Mouse (Mus musculus) bone marrow macrophage, adult 2 months (primary cell): ENCODE results near the gene Ddc.

Experiments
- CTCF ChIP-seq: IDR thresholded peaks from 2 replicates; pipeline ENCODE4 v1.5.1; 2012; ENCODE audit warnings: low read depth, mild to moderate bottlenecking, low read length, moderate library complexity
- POLR2A ChIP-seq: IDR thresholded peaks from 2 replicates; pipeline ENCODE4 v1.6.1; 2012; ENCODE audit warnings: mild to moderate bottlenecking, low read depth, low read length, borderline replicate concordance

- TF ChIP-seq POLR2A (no peak), CTCF (no peak)
Observed at GRCm38 (mm10) chr11:11938591-11938990, 40.6 kb upstream of the Ddc start.
